Mouse (Mus musculus) layer of hippocampus, adult 9-11 months (tissue): ENCODE measurements at regions not wholly inside any gene's neighbourhood (a gene's known extent, or its start where the extent isn't known, plus 50 kb on each side); places are given as distances from the start of the nearest gene placed in this dataset.

ENCODE experiments used
- DNase-seq: peaks from one replicate; pipeline ENCODE4 v3.0.0; 2022

DNA sequence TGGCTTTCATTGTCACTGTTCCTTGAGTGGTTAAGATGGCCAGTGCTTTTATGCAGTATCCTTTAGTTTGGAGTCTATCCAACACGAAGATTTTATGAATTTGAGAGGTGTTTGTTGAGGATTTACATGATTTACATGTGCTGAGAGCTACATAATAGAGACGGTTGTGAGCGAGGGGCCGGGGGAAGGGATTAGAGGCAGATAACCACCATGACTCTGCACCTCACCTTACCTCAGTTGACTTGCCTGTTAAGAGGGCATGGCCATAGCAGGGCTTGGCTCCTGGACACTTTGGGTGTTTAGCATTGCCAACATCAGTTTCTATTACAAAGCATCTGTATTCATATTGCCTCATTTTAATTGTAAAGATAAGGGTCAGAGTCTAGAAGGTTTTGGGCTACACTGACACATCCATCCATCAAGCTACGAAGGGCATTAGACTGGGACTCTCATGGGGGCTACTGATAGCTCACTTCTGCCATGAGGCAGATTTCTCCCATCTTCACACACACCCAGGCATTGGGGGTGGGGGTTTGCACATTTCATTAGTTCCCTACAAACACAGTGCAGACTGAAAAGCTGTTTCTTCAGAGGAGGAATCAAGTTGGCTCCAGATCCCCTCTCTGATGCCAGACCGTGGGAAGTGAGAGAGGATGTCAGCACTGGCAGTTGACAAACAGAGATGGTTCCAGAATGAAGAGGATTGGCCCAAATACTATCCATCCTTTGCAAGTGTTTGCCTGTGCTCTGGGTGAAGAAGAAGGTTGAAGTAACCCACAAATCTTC, 139.9 kb downstream of the Gm11011 start:
- DNase-seq: peak; percentile 71

DNA sequence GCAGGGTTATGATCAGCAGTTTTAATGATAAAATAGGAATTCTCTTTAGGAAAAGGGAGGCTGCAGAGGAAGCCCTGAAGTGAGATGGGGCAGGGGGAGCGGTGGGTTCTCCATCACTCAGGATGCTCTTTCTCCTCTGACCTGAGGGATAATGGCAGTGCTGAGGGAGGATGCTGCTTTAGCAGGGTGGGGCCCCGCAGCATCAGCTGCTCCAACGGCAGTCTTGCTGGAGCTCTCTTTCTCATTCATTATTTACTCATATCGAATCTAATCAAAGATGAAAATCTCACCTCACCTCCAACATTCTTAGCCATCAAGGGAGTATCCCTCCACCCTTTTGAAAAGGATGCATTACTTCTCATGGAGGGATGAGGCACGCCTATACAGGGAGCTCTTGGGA, 141.7 kb downstream of the Gm11011 start:
- DNase-seq: no peak

DNA sequence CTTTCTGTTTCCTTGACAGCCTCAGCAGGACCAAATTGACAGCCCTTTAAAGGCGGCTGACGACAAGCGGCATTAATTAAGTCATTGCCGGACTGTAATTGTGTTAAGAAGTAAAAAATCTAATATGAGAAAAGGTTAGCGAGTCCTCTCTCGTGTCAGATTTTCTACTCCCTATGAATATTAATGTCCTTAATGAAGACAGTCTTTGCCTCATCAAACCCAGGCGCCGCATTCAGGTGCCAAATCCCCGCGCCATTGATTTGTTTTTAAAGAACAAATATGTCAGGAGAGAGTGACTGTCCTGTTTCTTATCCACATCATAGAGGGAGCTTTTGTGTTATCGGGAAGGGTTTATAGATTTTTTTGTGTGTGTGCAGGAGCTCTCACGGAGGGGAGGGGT, 142.2 kb downstream of the Gm11011 start:
- no peak for DNase-seq

DNA sequence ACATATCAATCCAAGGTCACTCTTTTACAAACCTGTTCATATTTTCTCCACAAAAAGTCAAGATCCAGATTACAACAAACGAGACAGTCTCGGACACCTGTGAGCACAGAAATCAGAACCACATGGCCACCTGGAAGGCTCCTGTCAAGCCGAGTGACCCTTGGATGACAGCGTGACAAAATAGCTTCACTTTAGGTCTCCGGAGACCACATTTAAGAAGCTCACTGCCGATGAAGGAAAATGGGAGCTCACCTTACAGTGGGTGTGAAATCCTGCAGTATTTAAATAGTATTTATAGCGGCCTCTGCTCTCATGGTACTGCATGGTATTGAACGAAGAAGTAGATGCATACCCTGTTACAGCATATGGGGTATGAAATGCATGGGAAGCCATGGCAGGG, 144.3 kb downstream of the Gm11011 start:
- DNase-seq: no peak

- DNase-seq: no peak
These were observed 156.0 kb downstream of the Gm11011 start for GRCm38 (mm10) chr2:169431516-169431915.

DNA sequence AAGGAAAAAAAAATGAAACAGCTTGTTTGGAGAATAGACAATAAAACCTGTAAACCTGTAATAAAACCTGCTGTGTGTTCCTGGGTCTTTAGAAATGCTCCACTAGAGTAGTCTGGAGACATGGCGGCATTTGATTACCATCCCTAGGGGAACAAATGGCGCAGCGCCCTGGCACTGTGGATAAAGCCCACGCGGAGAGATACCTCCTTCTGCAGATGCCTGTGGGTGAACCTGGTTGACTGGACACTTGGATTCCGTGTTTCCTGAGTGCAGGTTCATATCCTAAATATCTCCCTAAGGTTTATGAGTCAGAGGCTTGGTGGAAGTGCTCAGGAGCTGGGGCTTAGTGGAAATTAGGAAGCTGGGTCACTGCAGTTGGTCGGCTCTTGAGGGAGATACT, 158.1 kb downstream of the Gm11011 start:
- DNase-seq: no peak

- peak; percentile 9 for DNase-seq
These were observed 163.2 kb downstream of the Gm11011 start for GRCm38 (mm10) chr2:169424166-169424920.

GRCm38 (mm10) chr2:169412361-169412760, 175.2 kb downstream of the Gm11011 start:
- DNase-seq: no peak

- DNase-seq: no peak
These were observed 177.5 kb downstream of the Gm11011 start for GRCm38 (mm10) chr2:169410080-169410479.

DNA sequence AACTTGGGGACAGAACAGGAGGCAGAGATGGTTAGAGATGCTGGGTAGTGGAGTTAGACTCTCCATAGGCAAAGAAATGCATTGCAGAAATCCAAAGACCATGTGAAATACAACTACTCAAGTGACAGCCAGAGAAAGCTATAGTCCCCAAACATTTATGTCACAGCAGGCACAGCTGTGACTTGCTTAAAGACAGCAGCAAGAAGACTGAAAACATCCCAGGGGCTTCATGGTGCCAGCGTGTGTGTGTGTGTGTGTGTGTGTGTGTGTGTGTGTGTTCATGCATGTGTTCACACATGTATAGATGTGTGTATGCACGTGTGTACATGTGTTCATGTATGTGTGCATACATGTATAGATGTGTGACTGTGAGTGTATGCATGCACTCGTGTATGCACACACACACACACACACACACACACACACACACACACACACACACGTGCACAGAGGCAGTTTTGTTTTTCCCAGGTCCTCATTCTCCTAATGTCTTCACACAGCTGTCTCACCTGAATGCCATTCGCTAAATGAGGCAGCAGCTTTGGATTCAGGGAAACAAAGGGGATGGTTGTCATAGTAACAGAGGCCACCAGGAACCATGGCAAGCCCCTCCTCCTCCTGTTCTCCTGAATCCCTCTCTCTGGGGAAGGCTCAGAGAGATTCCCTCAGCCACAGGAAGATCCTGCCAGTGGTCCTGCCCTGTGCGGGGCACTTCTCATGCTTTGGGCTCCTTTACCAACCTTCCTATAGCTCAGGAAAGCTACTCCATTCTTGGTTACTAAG, 182.4 kb downstream of the Gm11011 start:
- no peak for DNase-seq

- DNase-seq: no peak
These were observed 189.8 kb downstream of the Gm11011 start for GRCm38 (mm10) chr2:169397758-169398157.

DNA sequence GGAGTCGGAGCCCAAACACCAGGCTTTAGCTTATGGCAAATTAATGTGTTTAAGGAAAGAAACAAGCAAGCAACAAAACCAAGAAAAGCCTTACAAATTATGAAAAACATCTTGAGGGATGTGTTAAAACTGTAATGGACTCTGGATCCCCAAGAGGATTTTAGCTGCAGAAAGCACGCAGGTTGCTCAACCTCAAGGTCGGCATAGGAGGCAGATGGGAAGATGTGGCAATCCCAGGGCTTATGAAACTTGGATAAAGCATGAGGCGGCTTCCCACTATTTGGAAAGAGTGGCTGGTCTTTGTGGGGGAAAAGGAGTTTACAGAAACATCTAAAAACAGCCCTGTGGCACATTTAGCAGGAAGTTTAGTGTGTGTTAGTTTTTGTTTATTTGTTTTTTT, 190.5 kb downstream of the Gm11011 start:
- no peak for DNase-seq

- no peak for DNase-seq
These were observed 191.3 kb downstream of the Gm11011 start for GRCm38 (mm10) chr2:169396294-169396693.

GRCm38 (mm10) chr2:169389611-169390010, 197.9 kb downstream of the Gm11011 start:
- DNase-seq: peak; percentile 3

- no peak for DNase-seq
These were observed 199.0 kb downstream of the Gm11011 start for GRCm38 (mm10) chr2:169388569-169388968.

DNA sequence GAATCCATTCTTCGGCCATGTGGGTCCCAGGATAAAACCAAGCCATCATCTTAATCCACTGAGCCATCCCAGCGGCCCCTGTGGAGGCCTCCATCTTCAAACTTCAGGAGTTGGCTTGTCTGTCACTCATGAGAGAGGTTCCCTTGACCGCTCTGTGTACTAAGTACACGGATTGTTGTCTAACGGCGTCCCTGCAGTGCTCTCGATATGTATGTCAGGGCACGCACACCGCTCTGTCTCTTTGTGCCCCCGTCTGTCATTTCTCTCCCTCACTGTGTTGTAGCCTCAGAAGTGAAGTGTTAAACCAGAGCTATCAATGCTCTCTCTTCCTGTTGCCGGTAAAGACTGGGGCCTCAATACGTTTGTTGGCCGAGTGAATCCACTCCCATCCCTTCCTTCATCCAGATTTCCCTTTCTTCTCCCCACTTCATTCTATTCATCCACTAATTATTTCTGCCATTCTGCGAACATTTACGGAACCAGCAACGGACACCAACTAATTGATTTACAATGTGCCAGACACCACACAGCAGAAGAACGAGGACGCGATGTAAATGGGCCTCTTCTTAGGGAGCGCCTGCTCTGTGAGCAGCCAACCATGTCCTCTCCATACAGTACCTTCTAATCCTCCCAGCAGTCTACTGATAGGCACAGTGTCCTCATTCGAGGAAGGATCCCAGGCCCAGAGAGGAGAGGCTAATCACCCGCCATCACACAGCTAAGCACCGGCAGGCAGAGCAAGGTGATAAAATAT, 199.6 kb downstream of the Gm11011 start:
- no peak for DNase-seq

GRCm38 (mm10) chr2:169383701-169384100, 203.8 kb downstream of the Gm11011 start:
- DNase-seq: no peak

DNA sequence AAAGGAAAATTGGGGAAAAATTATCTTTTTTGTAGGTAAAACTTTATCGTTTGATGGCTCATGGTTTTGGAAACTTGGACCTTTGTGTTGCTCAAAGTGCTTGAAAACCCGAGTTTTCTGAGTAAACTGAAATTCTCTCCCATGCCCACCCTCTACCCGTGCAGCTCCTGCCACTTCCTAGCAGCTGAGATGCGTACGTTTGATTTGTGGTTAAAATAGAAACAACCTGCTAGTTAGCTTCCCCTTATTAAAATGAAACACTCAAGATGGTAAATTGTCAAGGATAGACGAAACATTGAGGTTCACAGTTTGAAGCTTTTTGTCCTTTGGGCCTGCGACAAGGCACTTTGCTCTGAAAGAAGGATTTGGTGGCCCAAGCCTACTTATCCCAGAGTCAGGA, 214.5 kb downstream of the Gm11011 start:
- no peak for DNase-seq

DNA sequence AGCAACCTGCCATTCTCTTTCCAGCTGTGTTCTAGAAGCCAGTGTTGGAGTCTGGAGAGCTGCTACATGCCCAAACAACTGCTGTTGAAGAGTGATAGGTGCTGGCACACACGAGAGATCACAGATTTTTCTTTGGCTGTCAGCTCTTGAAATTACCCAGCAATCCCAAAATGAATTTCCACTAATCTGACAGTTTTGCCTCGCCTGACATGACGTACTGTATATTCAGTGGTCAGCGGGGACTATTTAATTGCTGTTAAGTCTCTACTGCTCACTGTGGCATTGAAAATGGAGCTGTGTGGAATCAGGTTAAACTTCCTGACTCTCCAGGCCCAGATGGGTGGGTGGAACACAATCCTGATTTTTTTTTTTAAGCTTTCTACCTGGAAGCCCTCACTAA, 222.5 kb downstream of the Gm11011 start:
- DNase-seq: no peak

DNA sequence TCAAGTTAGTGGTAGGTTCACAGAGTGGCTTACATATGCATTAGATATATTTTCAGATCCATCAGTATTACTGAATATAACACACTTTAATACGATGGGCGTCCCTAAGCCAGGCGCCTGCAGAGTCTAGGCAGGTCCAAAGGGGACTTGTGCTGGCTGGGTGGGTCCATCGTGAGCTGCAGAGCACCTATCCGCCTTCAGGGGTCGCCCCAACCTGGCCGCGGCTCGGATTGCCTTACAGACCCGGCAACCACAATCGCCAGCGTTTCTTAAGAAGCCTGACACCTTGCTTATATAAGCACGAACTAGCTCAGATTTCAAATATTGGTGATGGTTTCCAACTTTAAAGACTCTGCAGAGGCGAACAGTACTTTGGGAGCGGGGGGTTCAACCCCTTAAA, 227.3 kb downstream of the Gm11011 start:
- no peak for DNase-seq

GRCm38 (mm10) chr2:169357400-169357799, 230.1 kb downstream of the Gm11011 start:
- DNase-seq: no peak

DNA sequence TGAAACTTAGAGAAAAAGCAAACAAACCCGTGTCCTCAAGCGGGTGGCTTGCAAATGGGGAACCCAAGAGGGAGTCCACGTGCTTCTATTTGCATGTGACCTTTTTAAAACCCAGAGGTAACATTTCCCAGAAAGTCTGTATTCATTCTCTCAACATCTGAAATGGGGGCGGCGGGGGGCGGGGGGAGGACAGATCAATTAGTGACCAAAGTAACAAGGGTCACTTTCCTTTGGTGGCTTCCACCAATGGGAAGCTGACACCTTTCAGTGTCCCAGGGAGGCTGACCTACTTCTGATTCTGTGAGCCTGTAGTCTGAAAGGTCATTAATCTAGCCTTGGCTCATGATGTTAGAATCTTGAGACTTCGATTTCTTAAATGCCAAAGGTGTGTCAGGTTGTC, 236.0 kb downstream of the Gm11011 start:
- DNase-seq: no peak

GRCm38 (mm10) chr2:169346107-169346506, 241.4 kb downstream of the Gm11011 start:
- DNase-seq: no peak
